Mouse (Mus musculus) yolk sac, embryonic 10.5 days (tissue): ENCODE data around the gene Bcas1.

Experiments
- DNase-seq: peaks from one replicate; pipeline ENCODE4 v3.0.0-alpha.2; 2017; ENCODE audit warnings: low spot score

Gene Bcas1

DNA sequence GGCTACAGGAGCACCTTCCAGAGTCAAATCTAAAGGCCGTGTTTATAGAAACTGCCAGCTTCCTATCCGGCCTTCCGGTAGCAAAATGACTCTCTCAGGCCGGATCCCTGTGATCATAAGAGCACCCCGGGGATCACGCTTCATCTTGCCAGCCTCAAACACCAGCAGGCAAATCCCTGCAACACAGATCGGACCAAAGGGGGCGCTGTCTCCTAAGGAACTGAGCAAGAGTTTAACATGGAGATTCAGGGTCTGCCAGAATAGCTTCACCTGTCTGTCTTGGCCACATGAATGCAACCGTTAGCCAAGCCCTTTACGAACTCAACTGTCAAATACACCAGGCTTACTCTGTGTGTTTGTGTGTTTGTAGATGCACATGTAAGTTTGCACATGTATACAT is 8.9 kb downstream of the Bcas1 start:
- no peak for DNase-seq

DNA sequence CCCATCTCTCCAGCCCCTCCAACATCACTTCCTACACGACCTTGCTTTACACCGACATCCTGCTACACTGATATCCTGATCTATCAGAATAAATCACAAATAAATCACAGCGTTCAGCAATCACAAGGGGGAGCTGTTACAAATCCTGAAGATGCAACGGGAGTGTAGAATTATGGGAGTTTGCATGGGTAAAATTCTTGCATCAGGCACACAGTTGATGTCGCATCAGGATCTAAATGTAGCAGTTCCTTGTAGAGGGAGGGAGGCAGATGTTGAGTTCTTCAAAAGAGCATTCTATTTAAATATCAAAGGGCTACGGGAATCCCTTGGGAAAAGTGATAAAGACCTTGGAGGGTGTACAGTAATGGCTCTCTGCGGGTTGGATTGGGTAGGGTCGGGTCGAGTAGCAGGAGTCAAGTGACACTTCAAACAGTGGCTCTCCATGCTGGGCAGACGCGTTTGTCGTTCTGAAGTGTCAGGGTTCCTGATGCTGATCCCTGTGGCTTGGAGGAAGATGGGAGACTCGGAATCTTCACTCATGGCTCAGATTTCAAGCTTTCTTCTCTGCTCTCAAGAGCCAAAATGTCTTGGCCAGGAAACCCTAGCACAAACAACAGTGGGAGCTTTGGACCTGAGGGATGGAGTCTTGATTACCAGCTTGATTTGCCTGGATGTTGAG is 16.0 kb downstream of the Bcas1 start:
- no peak for DNase-seq

DNA sequence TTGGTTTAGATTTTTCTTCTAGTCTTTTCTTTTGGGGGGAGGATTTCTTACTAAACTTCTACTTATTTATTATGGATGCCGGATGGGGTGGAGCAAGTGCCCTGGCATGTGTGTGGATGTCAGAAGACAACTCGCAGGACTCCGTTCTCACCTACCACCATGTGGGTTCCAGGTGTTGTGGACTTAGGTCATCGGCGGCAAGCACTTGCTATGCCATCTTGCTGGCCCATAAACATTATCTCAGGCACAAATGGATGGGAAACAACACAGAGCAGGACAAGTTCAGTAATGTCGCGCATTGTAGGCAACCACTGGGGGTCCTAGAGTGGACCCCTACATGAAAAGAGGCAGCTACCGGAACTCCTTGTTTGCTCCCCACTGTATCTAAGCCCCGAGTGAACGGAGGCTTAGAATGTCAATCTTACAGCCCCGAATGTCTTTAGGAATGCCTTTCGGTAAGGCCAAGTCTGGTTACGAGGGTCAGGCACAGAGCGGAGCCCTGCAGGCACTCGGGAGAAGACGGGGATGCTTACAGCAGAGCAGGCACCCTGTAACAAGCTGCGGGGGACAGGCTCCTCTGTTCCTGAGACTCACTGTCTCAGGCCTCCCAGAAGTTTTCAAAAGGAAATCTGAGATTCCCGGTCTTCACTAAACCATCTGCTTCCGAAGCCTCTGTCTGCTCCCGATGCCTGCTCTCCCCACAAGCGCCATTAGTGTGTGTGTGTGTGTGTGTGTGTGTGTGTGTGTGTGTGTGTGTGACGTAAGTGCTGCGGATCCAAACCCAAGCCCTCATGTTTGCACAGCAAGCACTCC is 16.8 kb downstream of the Bcas1 start:
- no peak for DNase-seq

DNA sequence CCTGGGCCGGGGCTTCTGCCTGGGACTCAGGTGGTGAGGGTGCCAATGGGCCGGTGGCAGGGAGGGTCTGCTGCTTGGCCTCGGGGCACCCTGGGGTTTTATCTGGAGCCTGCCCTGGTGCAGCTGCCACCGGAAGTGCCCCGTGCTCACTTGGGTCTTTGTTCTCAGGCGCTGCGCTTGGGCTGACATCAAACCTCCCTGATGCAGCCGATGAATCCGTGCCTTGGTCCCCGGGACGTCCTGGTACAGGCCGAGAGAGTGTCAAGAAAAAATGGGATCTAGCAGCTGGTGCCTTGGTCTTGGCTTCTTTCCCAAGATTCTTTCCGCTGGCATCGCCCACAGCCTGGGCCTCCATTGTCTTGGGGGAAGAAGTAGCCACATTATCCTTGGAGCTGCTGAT is 21.2 kb downstream of the Bcas1 start:
- no peak for DNase-seq

DNA sequence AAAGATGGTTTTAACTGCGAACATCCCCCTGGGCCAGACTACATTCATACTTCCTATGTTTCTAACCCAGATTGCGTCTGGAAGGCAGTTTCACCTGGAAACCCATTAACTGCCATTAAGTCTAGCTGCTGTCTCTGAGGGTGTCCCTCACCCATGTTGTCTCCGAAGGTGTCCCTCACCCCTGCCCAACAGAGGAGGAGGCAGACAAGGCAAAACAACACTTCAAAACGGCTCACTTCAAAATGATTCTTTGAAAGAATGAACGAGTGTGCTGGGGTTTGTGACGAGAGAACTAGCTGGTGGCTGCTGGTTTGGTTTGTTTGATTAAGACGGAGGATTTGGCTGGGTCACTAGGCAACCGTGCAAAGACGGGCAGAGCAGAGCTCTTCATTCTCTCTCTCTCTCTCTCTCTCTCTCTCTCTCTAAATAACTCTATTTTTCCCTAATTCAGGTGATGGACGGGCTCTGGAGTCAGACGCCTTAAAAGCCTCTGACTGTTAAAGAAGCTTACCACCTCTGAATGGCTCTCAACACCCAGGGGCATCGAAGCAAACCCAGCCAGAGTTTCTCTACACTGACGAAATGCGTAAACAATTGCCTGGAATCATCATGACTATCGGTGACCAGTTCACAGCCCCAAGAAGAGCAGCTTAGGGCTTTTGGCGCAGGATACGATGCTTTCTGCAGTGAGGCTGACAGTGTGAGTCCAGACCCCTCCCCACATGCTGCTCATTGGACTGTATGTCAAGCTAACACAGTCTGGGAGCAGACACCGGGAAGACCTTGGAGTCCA is 22.7 kb downstream of the Bcas1 start:
- DNase-seq, result no peak

DNA sequence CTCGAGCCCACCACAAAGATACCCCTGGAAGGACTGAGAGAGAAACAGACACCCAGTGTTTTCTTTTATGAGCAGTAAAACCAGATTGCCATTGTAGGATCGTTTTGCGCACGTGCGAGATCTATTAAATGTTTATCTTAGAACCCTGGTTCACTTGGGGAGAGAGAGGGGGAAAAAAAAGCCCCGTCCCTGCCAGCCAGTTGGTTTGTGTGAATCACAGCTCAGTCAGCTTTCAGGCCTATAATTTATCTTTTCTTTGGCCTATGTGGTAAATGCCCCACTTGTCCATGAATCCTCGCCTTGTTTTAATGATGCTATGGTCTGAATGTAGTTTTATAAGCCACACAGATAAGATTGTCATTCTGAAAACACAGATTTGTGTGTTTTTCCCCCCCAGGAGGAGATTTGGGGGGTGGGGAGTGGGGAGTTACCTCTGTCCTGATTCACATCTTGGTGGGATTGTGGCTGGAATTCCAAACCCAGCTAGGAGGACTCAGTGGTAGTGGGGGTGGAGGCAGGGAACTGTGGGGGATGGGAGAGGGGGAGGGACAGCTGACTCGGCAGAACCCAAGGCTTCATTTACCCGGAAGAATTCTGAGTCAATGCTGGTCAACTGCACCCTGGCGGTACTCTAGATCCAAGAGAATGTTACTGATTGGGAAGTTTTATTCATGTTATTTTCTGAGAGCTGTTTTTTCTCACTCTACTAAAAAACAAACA is 23.8 kb downstream of the Bcas1 start:
- DNase-seq, result no peak

DNA sequence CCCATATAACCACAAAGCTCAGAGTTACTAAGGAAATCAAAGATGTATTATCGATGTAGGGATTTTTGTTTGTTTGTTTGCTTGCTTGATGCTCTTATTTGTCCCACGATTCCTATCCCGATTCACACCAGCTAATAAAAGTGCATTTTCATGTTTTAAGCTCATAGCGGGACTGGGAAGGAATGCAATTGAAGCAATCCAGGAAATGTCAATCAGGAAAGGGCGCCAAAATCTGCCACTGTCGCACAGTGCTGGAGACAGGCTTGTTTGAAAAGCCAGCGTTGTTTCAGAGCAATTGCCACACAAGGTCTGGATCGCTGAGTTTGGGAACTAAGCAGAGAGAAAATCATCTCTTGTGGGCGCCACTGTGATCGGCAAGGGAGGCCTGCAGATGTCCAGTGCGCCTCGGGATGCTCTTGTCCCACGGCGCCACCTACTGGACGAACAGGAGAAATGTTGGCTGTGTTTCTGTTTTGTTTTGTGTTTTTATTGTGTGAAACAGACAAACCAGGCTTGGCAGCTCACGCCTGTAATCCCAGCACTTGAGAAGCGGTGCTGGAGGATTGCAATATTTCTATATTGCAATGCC is 26.3 kb downstream of the Bcas1 start:
- peak; percentile 41 for DNase-seq

DNA sequence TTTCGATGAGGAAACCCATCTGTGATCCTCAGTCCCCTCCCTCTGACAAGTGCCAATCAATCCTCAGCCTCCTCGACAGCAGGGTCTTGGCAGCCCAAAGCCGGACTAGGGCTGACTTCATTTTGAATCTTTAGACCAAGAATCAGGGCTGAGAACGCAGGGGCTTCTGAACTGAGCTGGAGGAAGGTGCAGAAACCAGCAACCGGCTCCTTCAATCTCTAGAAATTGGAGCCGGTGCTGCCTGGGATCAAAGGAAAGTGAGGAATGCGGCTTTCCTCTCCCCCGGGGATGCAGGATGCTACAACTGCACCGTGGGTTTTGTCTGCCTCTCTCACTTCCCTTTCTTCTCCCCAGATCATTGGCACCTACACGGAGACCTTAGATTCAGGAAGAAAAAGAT is 27.0 kb downstream of the Bcas1 start:
- no peak for DNase-seq

DNA sequence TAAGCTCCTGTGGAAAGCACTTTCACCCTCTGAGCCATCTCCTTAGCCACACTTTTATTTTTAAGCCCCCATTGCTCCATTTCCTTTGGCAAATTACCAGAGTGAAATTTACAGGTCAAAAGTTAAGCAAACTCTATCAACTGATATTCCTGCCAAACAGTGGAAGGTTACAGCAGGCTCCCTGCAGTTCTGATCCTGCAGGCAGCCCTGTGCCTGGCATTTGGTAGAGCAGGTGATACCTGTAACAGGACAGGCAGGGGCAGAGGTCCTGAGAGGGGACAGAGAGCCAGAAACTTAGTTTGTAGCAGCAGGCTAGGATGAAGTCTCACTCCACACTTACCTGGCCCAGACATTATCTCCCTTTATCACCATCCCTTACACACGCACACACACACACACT is 35.7 kb downstream of the Bcas1 start:
- DNase-seq, result no peak

DNA sequence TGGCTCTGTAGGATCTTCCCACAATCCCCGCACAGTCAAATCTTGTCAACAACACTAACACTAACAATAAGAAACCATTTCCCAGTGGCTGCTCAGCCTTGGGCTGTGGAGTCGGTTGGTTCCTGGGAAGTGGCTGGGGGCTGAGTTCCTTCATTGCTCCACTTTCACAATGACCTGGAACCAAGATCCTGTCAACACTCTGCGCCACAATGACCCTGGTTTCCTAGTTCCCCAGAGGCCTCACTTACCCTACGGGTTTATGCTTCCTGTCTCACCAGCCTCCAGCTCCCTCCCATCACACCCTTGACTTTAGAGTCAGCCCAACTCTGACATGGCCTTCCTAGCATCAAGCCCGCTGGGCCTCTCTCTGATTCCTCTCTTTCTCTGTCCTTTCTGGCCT is 39.3 kb downstream of the Bcas1 start:
- no peak for DNase-seq

DNA sequence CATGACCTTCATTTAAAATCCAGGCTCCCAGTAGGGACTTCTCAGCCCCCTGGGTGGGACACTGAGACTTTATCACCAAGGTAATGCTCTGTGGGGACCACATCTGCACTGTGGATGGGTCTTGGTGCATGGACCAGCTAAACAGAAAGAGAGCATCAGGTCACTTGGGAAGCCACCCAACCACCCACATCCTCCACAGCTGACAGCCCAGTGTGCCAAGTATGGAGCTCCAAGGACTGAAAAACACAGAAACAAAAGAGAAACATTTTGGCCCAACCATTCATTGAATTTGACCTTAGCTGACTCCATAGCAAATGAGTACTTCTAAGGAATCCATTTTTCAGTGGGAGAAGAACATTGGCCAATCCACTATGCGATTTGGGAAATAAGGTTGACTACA is 42.1 kb downstream of the Bcas1 start:
- DNase-seq, result no peak

DNA sequence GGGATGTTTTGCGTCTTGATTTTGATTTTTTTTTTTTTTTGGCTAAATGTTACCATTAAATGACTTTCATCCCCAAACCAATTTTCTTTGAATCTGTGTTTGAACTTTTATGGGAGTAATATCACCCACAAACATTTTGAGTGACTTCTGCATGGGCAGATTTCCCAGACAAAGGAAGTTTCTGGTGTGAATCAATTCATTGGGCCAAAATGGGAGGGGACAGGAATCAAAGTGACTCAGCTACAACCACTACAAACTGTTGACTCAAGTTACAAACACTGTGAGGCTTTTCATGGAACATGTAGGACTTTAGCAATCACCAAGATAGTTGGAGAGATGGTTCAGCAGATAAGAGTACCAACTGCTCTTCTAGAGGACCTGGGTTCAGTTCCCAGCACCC is 42.9 kb downstream of the Bcas1 start:
- DNase-seq, result no peak

DNA sequence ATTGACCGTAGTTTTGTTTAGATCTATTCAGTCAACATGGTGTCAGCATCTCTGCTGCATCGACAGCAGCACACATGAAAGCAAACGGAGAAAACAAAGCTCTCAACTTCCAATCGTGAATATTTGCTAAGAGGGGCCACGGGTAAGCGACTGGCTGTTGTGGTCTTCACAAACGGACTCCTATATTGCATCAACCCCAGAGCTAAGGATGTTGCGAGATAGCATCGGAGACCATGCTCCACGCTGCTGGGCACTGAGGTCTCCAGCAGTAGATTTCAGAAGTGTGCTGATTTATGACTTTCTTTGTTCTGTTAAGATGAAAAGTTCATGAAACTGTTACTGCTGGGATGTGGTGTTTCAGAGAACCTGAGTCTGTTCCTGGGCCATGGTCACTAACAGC is 54.3 kb downstream of the Bcas1 start:
- DNase-seq, result no peak

DNA sequence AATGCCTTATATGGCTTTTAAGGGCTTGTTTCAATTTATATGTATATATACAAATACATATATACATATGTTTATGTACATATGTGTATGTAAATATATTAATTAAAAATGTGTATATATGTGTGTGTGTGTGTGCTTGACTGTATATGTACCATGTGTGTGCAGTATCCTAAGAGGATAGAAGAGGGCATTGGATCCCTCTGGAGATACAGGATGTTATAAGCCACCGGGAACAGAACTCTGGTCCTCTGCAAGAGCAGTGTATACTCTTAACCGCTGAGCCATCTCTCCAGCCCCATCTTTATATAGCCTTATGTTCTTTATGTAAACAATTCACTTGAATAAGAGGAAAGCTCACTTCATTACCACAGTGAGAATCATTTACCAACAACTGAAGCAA is 62.0 kb downstream of the Bcas1 start:
- DNase-seq, result no peak

DNA sequence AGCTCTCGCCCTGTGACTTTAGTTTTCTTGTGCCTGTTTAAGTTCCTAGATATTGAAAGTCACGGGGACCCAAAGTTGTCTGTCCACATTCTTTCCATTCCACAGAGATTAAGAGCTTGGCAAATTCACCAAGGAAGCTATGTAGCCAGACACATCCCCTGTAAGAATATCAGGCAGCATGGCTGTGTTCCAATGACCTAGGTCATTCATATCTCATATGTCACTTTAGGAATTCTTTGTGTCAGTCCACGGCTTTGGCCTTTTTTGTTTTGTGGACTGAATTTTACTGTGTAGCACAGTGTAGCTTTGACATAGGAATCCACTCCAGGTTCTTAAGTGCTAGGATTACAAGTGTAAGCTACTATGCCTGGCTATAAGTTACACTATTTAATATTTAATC is 62.4 kb downstream of the Bcas1 start:
- no peak for DNase-seq

DNA sequence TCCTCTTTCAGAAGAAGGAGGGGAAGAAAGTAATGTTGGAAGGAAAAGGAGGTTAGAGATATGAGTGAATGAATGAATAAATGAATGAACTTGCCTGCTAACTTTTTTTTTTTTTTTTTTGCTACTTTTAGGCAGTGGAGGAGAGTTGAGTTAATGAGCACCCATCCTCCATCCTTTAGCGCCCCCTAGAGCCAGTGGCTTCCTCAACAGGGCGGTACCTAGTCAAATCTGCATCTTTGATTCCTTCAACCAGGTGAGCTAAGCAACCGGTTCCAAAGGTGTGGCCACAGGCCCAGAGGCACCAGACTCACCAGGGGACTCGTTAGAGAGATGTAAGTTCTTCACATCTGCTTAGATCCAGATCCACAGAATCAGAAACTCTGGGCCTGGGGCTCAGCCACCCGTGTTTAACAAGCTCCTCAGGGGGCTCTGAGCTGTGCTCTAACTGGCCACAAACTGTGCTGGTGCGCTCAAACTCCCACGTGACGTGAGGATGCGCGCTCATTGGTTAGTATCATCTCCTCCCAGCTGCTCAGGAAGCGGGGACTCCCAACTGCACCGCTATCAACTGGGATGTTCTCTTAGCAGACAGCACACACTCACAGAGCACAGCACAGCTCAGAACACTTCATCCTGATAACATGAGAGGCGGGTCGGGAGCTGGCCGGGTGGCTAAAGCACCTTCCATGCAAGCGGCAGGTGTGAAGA is 70.8 kb downstream of the Bcas1 start:
- DNase-seq, result no peak

DNA sequence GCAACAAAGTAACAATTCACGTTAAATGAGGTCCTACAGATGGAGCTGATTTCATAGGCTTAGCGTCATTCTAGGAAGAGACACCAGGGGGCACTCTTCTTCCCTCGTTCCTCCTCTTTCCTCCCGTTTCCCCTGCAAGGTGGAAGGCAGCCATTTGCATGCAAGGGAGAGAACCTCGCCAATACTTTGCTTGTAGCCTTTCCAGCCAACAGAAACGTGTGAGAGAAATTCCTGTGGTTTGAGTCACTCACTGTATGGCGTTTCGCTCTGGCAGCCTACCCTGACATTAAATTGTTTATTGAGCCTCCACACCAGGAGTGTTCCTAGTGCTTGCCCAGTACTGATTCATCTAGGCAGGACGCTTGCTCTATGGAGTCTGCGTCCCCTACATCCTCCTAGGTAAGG is 72.7 kb downstream of the Bcas1 start:
- peak; percentile 62 for DNase-seq

DNA sequence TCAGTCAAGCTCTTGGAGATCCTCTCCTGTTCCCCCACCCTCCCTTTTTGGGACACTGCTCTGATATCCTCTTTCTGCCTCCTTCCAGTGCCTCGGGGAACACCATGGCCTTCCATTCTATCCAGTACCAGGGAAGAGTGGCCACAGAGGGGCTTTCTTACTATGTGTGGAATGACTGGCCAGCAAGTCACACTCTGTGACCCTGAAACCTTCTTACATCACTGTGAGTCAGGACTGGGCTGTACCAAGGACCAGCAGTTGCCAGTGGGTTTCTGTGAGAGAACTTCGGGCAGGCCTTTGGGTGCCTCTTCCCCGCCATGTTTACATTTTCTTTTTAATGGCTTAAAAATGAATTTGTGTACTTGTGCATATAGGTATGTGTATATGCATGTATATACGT is 75.4 kb downstream of the Bcas1 start:
- no peak for DNase-seq

DNA sequence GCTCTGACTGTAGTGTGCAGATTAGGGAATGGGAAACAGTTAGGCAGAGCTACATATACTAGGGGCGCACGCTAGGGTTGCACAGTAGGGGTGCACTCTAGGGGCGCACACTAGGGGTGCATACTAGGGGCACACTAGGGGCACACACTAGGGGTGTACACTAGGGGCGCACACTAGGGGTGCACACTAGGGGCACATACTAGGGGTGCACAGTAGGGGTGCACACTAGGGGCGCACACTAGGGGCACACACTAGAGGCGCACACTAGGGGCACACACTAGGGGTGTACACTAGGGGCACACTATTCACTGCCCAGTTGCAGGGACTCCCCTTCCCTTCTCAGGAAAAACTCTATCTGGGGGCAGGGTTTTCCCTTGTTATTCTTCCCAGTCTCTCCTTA is 75.8 kb downstream of the Bcas1 start:
- DNase-seq, result no peak

DNA sequence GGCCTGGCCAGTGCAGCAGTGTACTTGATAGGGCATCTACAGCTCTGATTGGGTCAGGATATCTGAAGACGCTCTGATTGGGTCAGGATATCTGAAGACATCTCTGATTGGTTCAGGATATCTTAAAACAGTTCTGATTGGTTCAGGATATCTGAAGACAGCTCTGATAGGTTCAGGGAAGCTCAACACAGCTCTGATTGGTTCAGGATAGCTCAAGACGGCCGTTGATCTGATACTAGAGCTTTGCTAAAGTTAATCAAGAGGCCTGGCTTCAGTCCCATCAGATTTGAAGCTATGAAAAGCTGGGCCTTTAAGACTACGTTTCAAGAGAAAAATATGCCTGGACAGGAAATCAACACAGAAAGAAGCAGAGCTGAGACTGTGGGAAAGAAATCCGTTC is 77.9 kb downstream of the Bcas1 start:
- DNase-seq, result no peak

DNA sequence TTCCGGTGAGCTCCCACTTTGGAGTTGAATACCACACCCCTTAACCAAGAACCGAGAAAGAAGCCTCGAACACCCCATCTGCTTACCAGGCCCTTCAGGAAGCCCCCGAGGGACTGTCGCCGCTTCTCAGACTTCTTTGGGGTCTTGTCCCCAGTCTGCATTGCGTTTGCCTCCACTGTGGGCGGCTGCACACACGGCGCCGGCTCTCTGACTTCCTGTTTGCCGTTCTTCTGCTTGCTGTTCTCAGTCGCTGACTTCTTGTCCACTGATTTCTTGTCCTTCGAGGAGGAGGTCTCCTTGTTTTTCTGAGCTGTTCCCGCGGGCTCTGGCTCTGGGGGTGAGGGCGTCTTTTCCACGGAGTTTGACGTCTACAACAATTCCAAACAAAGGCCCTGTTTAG is 78.5 kb downstream of the Bcas1 start:
- DNase-seq, result no peak
